Mouse (Mus musculus): ENCODE results near the gene Il11ra1.

DNA sequence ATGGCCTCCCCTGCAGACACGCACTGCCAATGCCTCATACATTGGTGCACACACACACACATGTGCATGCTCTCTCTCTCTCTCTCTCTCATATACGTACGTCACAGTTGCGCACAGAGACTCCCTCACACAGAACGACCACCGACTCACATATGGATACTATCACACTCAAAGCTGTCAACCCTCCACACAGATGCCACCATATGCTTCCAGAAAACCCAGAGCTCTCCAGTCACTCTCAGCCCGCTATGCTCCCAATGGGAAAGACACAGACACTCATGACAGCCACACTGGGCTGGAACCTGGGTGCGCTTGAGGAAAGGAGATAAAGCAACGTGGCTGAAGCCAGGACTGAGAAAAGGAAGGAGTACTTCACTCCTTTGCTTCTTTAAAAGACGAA lies 17.8 kb upstream of the Il11ra1 start:
- TF ChIP-seq POLR2A (IDR thresholded peaks at IDR 0.05; ENCODE audit: borderline replicate concordance, extremely low read depth, insufficient read depth, insufficient read length, poor library complexity, severe bottlenecking) (no peak), CTCF (IDR thresholded peaks at IDR 0.05; ENCODE audit: borderline replicate concordance, extremely low read depth, insufficient read depth, insufficient read length) (no peak)

All from brain, embryonic 14.5 days (tissue).